Mouse (Mus musculus): Measurements from ENCODE around the gene Vmn2r43. TPM values are rescaled to one million over a fixed set of nuclear protein-coding genes. Genes with fewer than 3 reads are reported as not detected.
"Not testable (repeated sequence)": the region's sequence is repeated elsewhere in the genome, so short reads cannot be mapped to it uniquely, and the experiment has no call there.

Vmn2r43 gene
- not detected in 2 replicates for polyA plus RNA-seq (2014; fragmentation: Nextera tagmentation; extraction: Ambion mirVana)

GRCm38 (mm10) chr7:8260499-8260898 lies at the start of gene Vmn2r43:
TSS of gene Vmn2r43 (minus strand) at chr7:8260599.
- not testable (repeated sequence) for H3K4me1 ChIP-seq (ENCODE audit: control insufficient read depth, insufficient read depth, low read length); H3K4me3 ChIP-seq (ENCODE audit: low read depth, low read length); H3K4me2 ChIP-seq; H3K27ac ChIP-seq (ENCODE audit: low read depth, low read length); H3K36me3 ChIP-seq (ENCODE audit: control insufficient read depth, insufficient read depth, low read length); ATAC-seq (replicated peaks; ENCODE audit: insufficient number of reproducible peaks, low FRiP score, low TSS enrichment); H3K9me3 ChIP-seq (replicated peaks; ENCODE audit: control insufficient read depth, low read length); H3K9ac ChIP-seq (ENCODE audit: low read depth, low read length); H3K27me3 ChIP-seq (ENCODE audit: control insufficient read depth, insufficient read depth, low read length)
- no CpG with 5 or more reads among the region's 1 CpGs for WGBS (ENCODE audit: insufficient replicate concordance)

- no CpG with 5 or more reads among the region's 2 CpGs for WGBS (ENCODE audit: insufficient replicate concordance)
- not testable (repeated sequence) for H3K27me3 ChIP-seq (ENCODE audit: control insufficient read depth, insufficient read depth, low read length); ATAC-seq (replicated peaks; ENCODE audit: insufficient number of reproducible peaks, low FRiP score, low TSS enrichment); H3K9me3 ChIP-seq (replicated peaks; ENCODE audit: control insufficient read depth, low read length); H3K4me3 ChIP-seq (ENCODE audit: low read depth, low read length); H3K4me2 ChIP-seq; H3K4me1 ChIP-seq (ENCODE audit: control insufficient read depth, insufficient read depth, low read length); H3K9ac ChIP-seq (ENCODE audit: low read depth, low read length); H3K36me3 ChIP-seq (ENCODE audit: control insufficient read depth, insufficient read depth, low read length); H3K27ac ChIP-seq (ENCODE audit: low read depth, low read length)
Measured at GRCm38 (mm10) chr7:8200220-8200619, 60.2 kb downstream of the Vmn2r43 start, which contains the start of gene Vmn2r42. TSS of gene Vmn2r42 (minus strand) at chr7:8200320.

Other genes starting within 250 kb of the Vmn2r43 start
- gene Vmn2r41, start 98.9 kb downstream of the Vmn2r43 start, polyA plus RNA-seq (2014; fragmentation: Nextera tagmentation; extraction: Ambion mirVana), result not detected in 2 replicates
- gene Vmn2r42, start 60.3 kb downstream of the Vmn2r43 start, polyA plus RNA-seq (2014; fragmentation: Nextera tagmentation; extraction: Ambion mirVana), result not detected in 2 replicates
- gene Vmn2r44, start 122.7 kb upstream of the Vmn2r43 start, polyA plus RNA-seq (2014; fragmentation: Nextera tagmentation; extraction: Ambion mirVana), result not detected in 2 replicates
- gene Vmn2r45, start 228.5 kb upstream of the Vmn2r43 start, polyA plus RNA-seq (2014; fragmentation: Nextera tagmentation; extraction: Ambion mirVana), result not detected in 2 replicates

Measured in heart, embryonic 11.5 days (tissue).